Mouse (Mus musculus): ENCODE data around the gene Stmn3. TPM values are rescaled to one million over a fixed set of nuclear protein-coding genes. Genes with fewer than 3 reads are reported as not detected.
"Not testable (repeated sequence)": the region's sequence is repeated elsewhere in the genome, so short reads cannot be mapped to it uniquely, and the experiment has no call there.

Gene Stmn3
- polyA plus RNA-seq, 1 experiment from 2014 or later: 329 TPM

- Histone ChIP-seq H3K27me3 (ENCODE audit: insufficient read depth, poor library complexity, severe bottlenecking) (peaks cover 77% of the 10 kb centered on the region), H3K9me3 (no peaks in the 10 kb centered on the region), H3K27ac (peak overlapping the region; percentile 90), H3K36me3 (peaks cover 12% of the 10 kb centered on the region), H3K4me3 (peak overlapping the region; percentile 68), H3K4me1 (replicated peaks) (peaks cover 21% of the 10 kb centered on the region)
- no peak for DNase-seq (ENCODE audit: low spot score)
- 14% methylated on average over 5 of the region's 5 CpGs for WGBS
These were observed 1.3 kb downstream of the Stmn3 start for GRCm38 (mm10) chr2:181313006-181313343.

GRCm38 (mm10) chr2:181312435-181312834 is 1.9 kb downstream of the Stmn3 start:
- H3K9me3 ChIP-seq: no peaks in the 10 kb centered on the region
- peaks cover 17% of the 10 kb centered on the region for H3K36me3 ChIP-seq
- H3K27ac ChIP-seq: 0 out of 2 replicates have a peak overlapping the region, but pooled peaks have one; percentile 90
- no peak for DNase-seq (ENCODE audit: low spot score)
- H3K4me3 ChIP-seq: peak overlapping the region; percentile 68
- peaks cover 83% of the 10 kb centered on the region for H3K27me3 ChIP-seq (ENCODE audit: insufficient read depth, poor library complexity, severe bottlenecking)
- WGBS: 53% methylated on average over 3 of the region's 3 CpGs
- peaks cover 22% of the 10 kb centered on the region for H3K4me1 ChIP-seq (replicated peaks)

- peak; percentile 68 for DNase-seq (ENCODE audit: low spot score)
- H3K9me3 ChIP-seq: no peaks in the 10 kb centered on the region
- H3K27me3 ChIP-seq (ENCODE audit: insufficient read depth, poor library complexity, severe bottlenecking): peaks cover 55% of the 10 kb centered on the region
- H3K4me1 ChIP-seq (replicated peaks): peaks cover 12% of the 10 kb centered on the region
- H3K36me3 ChIP-seq: peaks cover 36% of the 10 kb centered on the region
- 9% methylated on average over 30 of the region's 30 CpGs for WGBS
- H3K4me3 ChIP-seq: peak overlapping the region; percentile 20; the same call in 1 of the 2 replicates
- no peak overlapping the region for H3K27ac ChIP-seq
These were observed 7.0 kb downstream of the Stmn3 start for GRCm38 (mm10) chr2:181307144-181307804.

GRCm38 (mm10) chr2:181304944-181305343 is 9.4 kb downstream of the Stmn3 start:
- no peaks in the 10 kb centered on the region for H3K9me3 ChIP-seq
- WGBS: 85% methylated on average over 1 of the region's 1 CpGs
- H3K36me3 ChIP-seq: peaks cover 58% of the 10 kb centered on the region
- peaks cover 9% of the 10 kb centered on the region for H3K4me1 ChIP-seq (replicated peaks)
- no peak overlapping the region for H3K4me3 ChIP-seq
- H3K27ac ChIP-seq: no peak overlapping the region
- peaks cover 39% of the 10 kb centered on the region for H3K27me3 ChIP-seq (ENCODE audit: insufficient read depth, poor library complexity, severe bottlenecking)
- no peak for DNase-seq (ENCODE audit: low spot score)

- peak; percentile 39 for DNase-seq (ENCODE audit: low spot score)
- 33% methylated on average over 3 of the region's 3 CpGs for WGBS
These were observed 12.3 kb downstream of the Stmn3 start for GRCm38 (mm10) chr2:181302041-181302440.

GRCm38 (mm10) chr2:181290937-181291336 is 23.4 kb downstream of the Stmn3 start:
- Histone ChIP-seq H3K4me3 (no peak overlapping the region), H3K36me3 (peaks cover 10% of the 10 kb centered on the region), H3K4me1 (replicated peaks) (peaks cover 19% of the 10 kb centered on the region), H3K27me3 (ENCODE audit: insufficient read depth, poor library complexity, severe bottlenecking) (no peaks in the 10 kb centered on the region), H3K27ac (no peak overlapping the region), H3K9me3 (no peaks in the 10 kb centered on the region)
- DNase-seq (ENCODE audit: low spot score): no peak
- WGBS: 92% methylated on average over 1 of the region's 1 CpGs

More at GRCm38 (mm10) chr2:181302041-181302440, 12.3 kb downstream of the Stmn3 start:
- Histone ChIP-seq H3K27ac (no peak overlapping the region), H3K27me3 (ENCODE audit: insufficient read depth, poor library complexity, severe bottlenecking) (peaks cover 18% of the 10 kb centered on the region), H3K4me3 (no peak overlapping the region), H3K9me3 (no peaks in the 10 kb centered on the region), H3K36me3 (peaks cover 44% of the 10 kb centered on the region), H3K4me1 (replicated peaks) (peaks cover 5% of the 10 kb centered on the region)

- Histone ChIP-seq H3K27me3 (ENCODE audit: insufficient read depth, poor library complexity, severe bottlenecking) (no peaks in the 10 kb centered on the region), H3K4me1 (replicated peaks) (peaks cover 19% of the 10 kb centered on the region), H3K36me3 (peaks cover 28% of the 10 kb centered on the region), H3K9me3 (no peaks in the 10 kb centered on the region), H3K27ac (peak overlapping the region; percentile 98; the same call in 1 of the 2 replicates), H3K4me3 (peak overlapping the region; percentile 76)
- DNase-seq (ENCODE audit: low spot score): no peak
- WGBS: 86% methylated on average over 3 of the region's 3 CpGs
These were observed 25.6 kb downstream of the Stmn3 start for GRCm38 (mm10) chr2:181288691-181289090.

GRCm38 (mm10) chr2:181287958-181288350 is 26.3 kb downstream of the Stmn3 start, which contains the start of gene Gmeb2:
Gmeb2 (minus strand) TSS chr2:181288035.
- H3K9me3 ChIP-seq; H3K27me3 ChIP-seq (ENCODE audit: insufficient read depth, poor library complexity, severe bottlenecking): not testable (repeated sequence)
- H3K36me3 ChIP-seq: peaks cover 36% of the 10 kb centered on the region
- peaks cover 19% of the 10 kb centered on the region for H3K4me1 ChIP-seq (replicated peaks)
- peak within 1 kb of the TSS; percentile 76 for H3K4me3 ChIP-seq
- peak; percentile 91 for DNase-seq (ENCODE audit: low spot score)
- WGBS: under 1% methylated on average over 37 of the region's 38 CpGs
- peak within 1 kb of the TSS; percentile 98 for H3K27ac ChIP-seq

- Histone ChIP-seq H3K4me3 (peak overlapping the region; percentile 76), H3K9me3 (no peaks in the 10 kb centered on the region), H3K36me3 (peaks cover 40% of the 10 kb centered on the region), H3K27me3 (ENCODE audit: insufficient read depth, poor library complexity, severe bottlenecking) (no peaks in the 10 kb centered on the region), H3K4me1 (replicated peaks) (peaks cover 19% of the 10 kb centered on the region), H3K27ac (peak overlapping the region; percentile 98)
- WGBS: 0% methylated on average over 56 of the region's 71 CpGs
- peak; percentile 90 for DNase-seq (ENCODE audit: low spot score)
These were observed 26.9 kb downstream of the Stmn3 start for GRCm38 (mm10) chr2:181287338-181287957.

- 62% methylated on average over 6 of the region's 6 CpGs for WGBS
- H3K27me3 ChIP-seq (ENCODE audit: insufficient read depth, poor library complexity, severe bottlenecking): no peaks in the 10 kb centered on the region
- H3K36me3 ChIP-seq: peaks cover 46% of the 10 kb centered on the region
- H3K9me3 ChIP-seq: no peaks in the 10 kb centered on the region
- no peak for DNase-seq (ENCODE audit: low spot score)
- peaks cover 19% of the 10 kb centered on the region for H3K4me1 ChIP-seq (replicated peaks)
- H3K27ac ChIP-seq: peak overlapping the region; percentile 98
- H3K4me3 ChIP-seq: peak overlapping the region; percentile 76
These were observed 27.5 kb downstream of the Stmn3 start for GRCm38 (mm10) chr2:181286629-181287337.

GRCm38 (mm10) chr2:181279968-181280367 is 34.3 kb downstream of the Stmn3 start:
- H3K27me3 ChIP-seq (ENCODE audit: insufficient read depth, poor library complexity, severe bottlenecking): no peaks in the 10 kb centered on the region
- WGBS: 88% methylated on average over 1 of the region's 1 CpGs
- DNase-seq (ENCODE audit: low spot score): no peak
- H3K36me3 ChIP-seq: peaks cover 84% of the 10 kb centered on the region
- no peak overlapping the region for H3K4me3 ChIP-seq
- no peaks in the 10 kb centered on the region for H3K9me3 ChIP-seq
- no peak overlapping the region for H3K27ac ChIP-seq
- H3K4me1 ChIP-seq (replicated peaks): no peaks in the 10 kb centered on the region

- DNase-seq (ENCODE audit: low spot score): no peak
- Histone ChIP-seq H3K27me3 (ENCODE audit: insufficient read depth, poor library complexity, severe bottlenecking) (no peaks in the 10 kb centered on the region), H3K9me3 (no peaks in the 10 kb centered on the region), H3K4me1 (replicated peaks) (no peaks in the 10 kb centered on the region), H3K4me3 (no peak overlapping the region), H3K27ac (no peak overlapping the region), H3K36me3 (peaks cover 85% of the 10 kb centered on the region)
- 79% methylated on average over 3 of the region's 3 CpGs for WGBS
These were observed 36.4 kb downstream of the Stmn3 start for GRCm38 (mm10) chr2:181277866-181278265.

GRCm38 (mm10) chr2:181276766-181277165 is 37.5 kb downstream of the Stmn3 start:
- H3K27ac ChIP-seq: no peak overlapping the region
- WGBS: 85% methylated on average over 1 of the region's 1 CpGs
- H3K4me1 ChIP-seq (replicated peaks): no peaks in the 10 kb centered on the region
- no peaks in the 10 kb centered on the region for H3K27me3 ChIP-seq (ENCODE audit: insufficient read depth, poor library complexity, severe bottlenecking)
- peaks cover 82% of the 10 kb centered on the region for H3K36me3 ChIP-seq
- no peaks in the 10 kb centered on the region for H3K9me3 ChIP-seq
- no peak overlapping the region for H3K4me3 ChIP-seq
- no peak for DNase-seq (ENCODE audit: low spot score)

All from hindbrain, embryonic 10.5 days (tissue).